Comparison of ENCODE assay signal across 8 mouse cellular contexts in the genomic region with DNA sequence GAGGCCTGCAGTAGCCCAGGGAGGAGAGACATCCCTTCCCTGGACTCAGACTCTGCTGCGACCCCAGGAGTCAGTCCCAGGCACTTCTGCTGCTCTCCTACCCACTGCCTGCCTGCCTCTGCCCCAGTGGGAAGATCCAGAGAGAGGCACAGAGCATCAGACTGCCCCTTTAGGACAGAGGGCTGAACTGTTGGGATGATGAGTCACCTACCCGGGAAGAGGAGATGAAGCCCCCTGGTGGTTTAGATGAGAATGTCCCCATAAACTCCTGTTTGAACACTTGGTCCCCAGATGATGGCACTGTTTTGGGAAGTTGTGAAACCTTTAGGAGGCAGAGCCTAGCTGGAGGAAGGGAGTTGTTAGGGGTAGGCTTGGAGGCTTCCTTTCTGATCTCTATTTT. TPM values are rescaled to one million over a fixed set of nuclear protein-coding genes. Genes with fewer than 3 reads are reported as not detected.
DNase-seq lines count a peak whose midpoint lies in the region; ATAC-seq lines count a peak whose summit lies in the region.

No protein-coding gene starts in this region.

- no peaks in the 10 kb centered on the region for H3K27me3 ChIP-seq in hindbrain, embryonic 10.5 days (ENCODE audit: insufficient read depth, poor library complexity, severe bottlenecking)
- no peaks in the 10 kb centered on the region for H3K27me3 ChIP-seq in hindbrain, embryonic 16.5 days (replicated peaks; ENCODE audit: control insufficient read depth, insufficient read depth, low read length)
- no peaks in the 10 kb centered on the region for H3K27me3 ChIP-seq in midbrain, embryonic 13.5 days

- 22% methylated on average over 2 of the region's 2 CpGs for WGBS in hindbrain, embryonic 10.5 days
- 11% methylated on average over 2 of the region's 2 CpGs for WGBS in hindbrain, embryonic 16.5 days
- WGBS in midbrain, embryonic 13.5 days = 13% methylated on average over 2 of the region's 2 CpGs

- H3K4me1 ChIP-seq in hindbrain, embryonic 10.5 days (replicated peaks) = 0 out of 2 replicates have a peak, but pooled peaks cover 3% of the 10 kb centered on the region
- H3K4me1 ChIP-seq in hindbrain, embryonic 16.5 days (ENCODE audit: control insufficient read depth, insufficient read depth, low read depth, low read length) = peaks cover 3% of the 10 kb centered on the region; the same call in 1 of the 2 replicates
- H3K4me1 ChIP-seq in midbrain, embryonic 13.5 days (replicated peaks) = peaks cover 5% of the 10 kb centered on the region; the same call in 1 of the 2 replicates

- DNase-seq in hindbrain, embryonic 10.5 days (ENCODE audit: low spot score) = peak; percentile 30
- peak; percentile 51 for DNase-seq in CD4-positive, CD25-positive, alpha-beta regulatory T cell, adult 2 months (ENCODE audit: low read depth, low spot score)
- DNase-seq in ZHBTc4 (ENCODE audit: low read depth, low spot score) = peak; percentile 93
- DNase-seq in induced T-regulatory cell, adult 2 months (ENCODE audit: low read depth) = peak; percentile 54
- DNase-seq in right cerebral cortex, postnatal 4 days = no peak

- peaks cover 68% of the 10 kb centered on the region for H3K36me3 ChIP-seq in hindbrain, embryonic 10.5 days
- H3K36me3 ChIP-seq in hindbrain, embryonic 16.5 days (ENCODE audit: control insufficient read depth, insufficient read depth, low read length) = peaks cover 65% of the 10 kb centered on the region
- peaks cover 96% of the 10 kb centered on the region for H3K36me3 ChIP-seq in midbrain, embryonic 13.5 days

- peaks cover 7% of the 10 kb centered on the region for H3K9me3 ChIP-seq in hindbrain, embryonic 10.5 days
- H3K9me3 ChIP-seq in hindbrain, embryonic 16.5 days (ENCODE audit: control insufficient read depth, low read length) = no peaks in the 10 kb centered on the region
- no peaks in the 10 kb centered on the region for H3K9me3 ChIP-seq in midbrain, embryonic 13.5 days

- no peak overlapping the region for H3K4me3 ChIP-seq in hindbrain, embryonic 10.5 days
- no peak overlapping the region for H3K4me3 ChIP-seq in hindbrain, embryonic 16.5 days (ENCODE audit: low read length)
- no peak overlapping the region for H3K4me3 ChIP-seq in midbrain, embryonic 13.5 days (replicated peaks)

- H3K9ac ChIP-seq in hindbrain, embryonic 16.5 days (ENCODE audit: low read depth, low read length) = no peak overlapping the region
- H3K9ac ChIP-seq in midbrain, embryonic 13.5 days (replicated peaks) = no peak overlapping the region

- no peak for ATAC-seq in hindbrain, embryonic 16.5 days
- peak; percentile 61; the same call in 1 of the 2 replicates for ATAC-seq in midbrain, embryonic 13.5 days
- no peak for ATAC-seq in cerebellum, adult (ENCODE audit: insufficient number of reproducible peaks, low FRiP score, low TSS enrichment)

- no peak overlapping the region for H3K4me2 ChIP-seq in hindbrain, embryonic 16.5 days (ENCODE audit: low read length)
- H3K4me2 ChIP-seq in midbrain, embryonic 13.5 days (replicated peaks) = no peak overlapping the region

- H3K27ac ChIP-seq in hindbrain, embryonic 10.5 days = no peak overlapping the region
- no peak overlapping the region for H3K27ac ChIP-seq in hindbrain, embryonic 16.5 days (ENCODE audit: low read depth, low read length)
- no peak overlapping the region for H3K27ac ChIP-seq in midbrain, embryonic 13.5 days

RNA-seq across cellular contexts. Expression of a gene that starts 13.9 kb away (rescaled TPM):
- polyA plus RNA-seq in hindbrain, embryonic 10.5 days (2016; fragmentation: Nextera tagmentation; extraction: Ambion mirVana) = 81.1 and 182 TPM in 2 replicates
- 553 and 621 TPM in 2 replicates for polyA plus RNA-seq in hindbrain, embryonic 16.5 days (2015; fragmentation: Nextera tagmentation; extraction: Ambion mirVana)
- polyA plus RNA-seq in midbrain, embryonic 13.5 days (2015; fragmentation: Nextera tagmentation; extraction: Ambion mirVana) = 478 and 520 TPM in 2 replicates

RNA-seq across cellular contexts. Expression of a gene that starts 19.1 kb away (rescaled TPM):
- 27.2 and 27.5 TPM in 2 replicates for polyA plus RNA-seq in hindbrain, embryonic 10.5 days (2016; fragmentation: Nextera tagmentation; extraction: Ambion mirVana)
- polyA plus RNA-seq in hindbrain, embryonic 16.5 days (2015; fragmentation: Nextera tagmentation; extraction: Ambion mirVana) = 37.7 and 39.4 TPM in 2 replicates
- 35.9 and 36.2 TPM in 2 replicates for polyA plus RNA-seq in midbrain, embryonic 13.5 days (2015; fragmentation: Nextera tagmentation; extraction: Ambion mirVana)

RNA-seq across cellular contexts. Expression of a gene that starts 37.7 kb away (rescaled TPM):
- polyA plus RNA-seq in hindbrain, embryonic 10.5 days (2016; fragmentation: Nextera tagmentation; extraction: Ambion mirVana) = 222 and 292 TPM in 2 replicates
- 27.3 and 35.0 TPM in 2 replicates for polyA plus RNA-seq in hindbrain, embryonic 16.5 days (2015; fragmentation: Nextera tagmentation; extraction: Ambion mirVana)
- polyA plus RNA-seq in midbrain, embryonic 13.5 days (2015; fragmentation: Nextera tagmentation; extraction: Ambion mirVana) = 66.2 and 71.9 TPM in 2 replicates

RNA-seq across cellular contexts. Expression of a gene that starts 41.1 kb away (rescaled TPM):
- polyA plus RNA-seq in hindbrain, embryonic 10.5 days (2016; fragmentation: Nextera tagmentation; extraction: Ambion mirVana) = 60.5 and 62.3 TPM in 2 replicates
- 92.3 and 94.7 TPM in 2 replicates for polyA plus RNA-seq in hindbrain, embryonic 16.5 days (2015; fragmentation: Nextera tagmentation; extraction: Ambion mirVana)
- 66.9 and 70.2 TPM in 2 replicates for polyA plus RNA-seq in midbrain, embryonic 13.5 days (2015; fragmentation: Nextera tagmentation; extraction: Ambion mirVana)
